Mouse (Mus musculus) midbrain, embryonic 16.5 days (tissue): ENCODE data around the gene Mcl1. TPM values are rescaled to one million over a fixed set of nuclear protein-coding genes. Genes with fewer than 3 reads are reported as not detected.
"Not testable (repeated sequence)": the region's sequence is repeated elsewhere in the genome, so short reads cannot be mapped to it uniquely, and the experiment has no call there.

Experiments used
- ATAC-seq: fragments of 200-750 bp; cut with Nextera tagmentation; 2 replicates; pipeline ENCODE4 v1.8.0; 2017; ENCODE audit warnings: moderate TSS enrichment
- H3K27ac ChIP-seq: fragments of 300-500 bp; sonication (generic); 2 replicates; pipeline ENCODE4 v1.5.1; 2014; ENCODE audit warnings: mild to moderate bottlenecking, low read length, mixed read lengths
- H3K27me3 ChIP-seq: fragments of 300-500 bp; sonication (generic); 2 replicates; pipeline ENCODE4 v1.6.1; 2014; ENCODE audit warnings: low read depth, low read length, mixed read lengths; ENCODE audit not compliant: control insufficient read depth, insufficient read depth
- H3K36me3 ChIP-seq: fragments of 300-500 bp; sonication (generic); 2 replicates; pipeline ENCODE4 v1.6.1; 2014; ENCODE audit warnings: mild to moderate bottlenecking, low read length, moderate library complexity, mixed read lengths; ENCODE audit not compliant: control insufficient read depth, insufficient read depth
- H3K4me1 ChIP-seq: fragments of 300-500 bp; sonication (generic); 2 replicates; pipeline ENCODE4 v1.6.1; 2014; ENCODE audit warnings: mild to moderate bottlenecking, low read length, mixed read lengths; ENCODE audit not compliant: control insufficient read depth, insufficient read depth
- H3K4me2 ChIP-seq: fragments of 300-500 bp; sonication (generic); 2 replicates; pipeline ENCODE4 v1.6.1; 2014; ENCODE audit warnings: mild to moderate bottlenecking, low read length, mixed read lengths
- H3K4me3 ChIP-seq: fragments of 300-500 bp; sonication (generic); 2 replicates; pipeline ENCODE4 v1.5.1; 2014; ENCODE audit warnings: low read depth, mild to moderate bottlenecking, low read length, moderate library complexity, mixed read lengths
- H3K9ac ChIP-seq: fragments of 300-500 bp; sonication (generic); 2 replicates; pipeline ENCODE4 v1.6.1; 2014; ENCODE audit warnings: low read depth, low read length, mixed read lengths
- H3K9me3 ChIP-seq: fragments of 300-500 bp; sonication (generic); replicated peaks from 2 replicates; pipeline ENCODE4 v1.6.1; 2014; ENCODE audit warnings: mild to moderate bottlenecking, low read length, mixed read lengths; ENCODE audit not compliant: control insufficient read depth, poor library complexity, severe bottlenecking
- WGBS: fragments of 180-500 bp; shearing (Covaris S2); extraction: QIAGEN DNeasy Blood & Tissue Kit; methylation state at CpG from one replicate; pipeline ENCODE4 v1.1.7; 2014; 5-methylcytosine and 5-hydroxymethylcytosine counted together
- polyA plus RNA-seq: library from polyadenylated mRNA; unstranded; fragments of >200 nt; fragmentation: Nextera tagmentation; extraction: Ambion mirVana; gene quantifications from 2 replicates; pipeline ENCODE4 v1.2.1, GENCODE M21; 2015

The Mcl1 gene
- 37.9 and 43.1 TPM in 2 replicates for polyA plus RNA-seq

GRCm38 (mm10) chr3:95658236-95658867 lies at the start of gene Mcl1:
TSS of gene Mcl1 (plus strand) at chr3:95658788.
- no peaks in the 10 kb centered on the region for H3K27me3 ChIP-seq
- H3K27ac ChIP-seq = peak within 1 kb of the TSS; percentile 99
- no peaks in the 10 kb centered on the region for H3K36me3 ChIP-seq
- H3K4me2 ChIP-seq = peak within 1 kb of the TSS; percentile 98
- peak within 1 kb of the TSS; percentile 97 for H3K4me3 ChIP-seq
- ATAC-seq = peak; percentile 98
- peak within 1 kb of the TSS; percentile 99 for H3K9ac ChIP-seq
- under 1% methylated on average over 43 of the region's 43 CpGs for WGBS
- H3K9me3 ChIP-seq = no peaks in the 10 kb centered on the region
- peaks cover 35% of the 10 kb centered on the region for H3K4me1 ChIP-seq

DNA sequence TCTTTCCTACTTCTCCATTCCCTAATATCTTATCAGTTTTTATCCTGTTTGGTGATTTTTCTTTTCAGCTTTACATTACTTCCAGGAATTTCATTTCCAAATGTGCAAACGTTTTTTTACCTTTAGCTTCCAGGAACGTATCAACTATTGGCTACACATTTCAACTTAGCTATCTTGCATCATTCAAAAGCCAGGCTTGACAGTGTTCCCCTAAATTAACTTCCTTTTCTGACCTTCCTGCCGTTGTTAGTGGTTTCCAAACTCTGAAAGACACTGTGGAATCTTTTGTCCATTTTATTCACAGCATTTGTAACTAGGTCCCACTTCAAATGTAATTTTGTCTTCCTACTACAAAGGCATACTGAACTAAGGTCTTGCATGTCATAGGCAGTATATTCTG lies 49.4 kb upstream of the Mcl1 start:
- Histone ChIP-seq H3K4me2 (no peak overlapping the region), H3K4me3 (no peak overlapping the region), H3K9ac (no peak overlapping the region), H3K9me3 (no peaks in the 10 kb centered on the region), H3K36me3 (peaks cover 17% of the 10 kb centered on the region; the same call in 1 of the 2 replicates), H3K4me1 (no peaks in the 10 kb centered on the region), H3K27ac (no peak overlapping the region), H3K27me3 (no peaks in the 10 kb centered on the region)
- WGBS = 75% methylated on average over 3 of the region's 3 CpGs
- no peak for ATAC-seq

GRCm38 (mm10) chr3:95613996-95614395 lies 44.6 kb upstream of the Mcl1 start:
- H3K4me3 ChIP-seq = no peak overlapping the region
- no peak for ATAC-seq
- H3K4me1 ChIP-seq = no peaks in the 10 kb centered on the region
- peaks cover 27% of the 10 kb centered on the region for H3K36me3 ChIP-seq
- H3K9ac ChIP-seq = no peak overlapping the region
- H3K27me3 ChIP-seq = no peaks in the 10 kb centered on the region
- no peaks in the 10 kb centered on the region for H3K9me3 ChIP-seq
- WGBS = 89% methylated on average over 1 of the region's 1 CpGs
- H3K27ac ChIP-seq = no peak overlapping the region
- no peak overlapping the region for H3K4me2 ChIP-seq

DNA sequence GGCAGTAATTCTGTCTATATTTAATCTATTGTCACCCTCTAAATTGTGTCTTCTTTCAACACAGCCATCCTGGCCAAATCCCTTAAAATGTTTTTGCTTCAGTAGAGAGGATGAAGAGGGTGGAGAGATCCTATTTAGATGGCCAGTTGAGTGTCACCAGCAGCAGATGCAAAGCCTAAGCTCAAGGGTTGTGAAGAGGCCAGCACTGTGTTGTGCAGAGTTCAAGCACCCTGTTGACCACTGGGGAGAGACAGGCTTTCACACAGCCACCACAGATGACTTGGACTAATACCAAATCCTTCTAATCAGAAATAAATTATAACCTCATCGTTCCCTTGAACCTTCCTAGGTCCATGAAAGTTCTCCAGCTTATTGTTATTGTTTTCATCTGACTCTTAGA lies 40.1 kb upstream of the Mcl1 start:
- no peaks in the 10 kb centered on the region for H3K27me3 ChIP-seq
- H3K9me3 ChIP-seq = no peaks in the 10 kb centered on the region
- H3K27ac ChIP-seq = no peak overlapping the region
- H3K4me1 ChIP-seq = no peaks in the 10 kb centered on the region
- no peak overlapping the region for H3K9ac ChIP-seq
- WGBS = 94% methylated on average over 1 of the region's 1 CpGs
- no peak overlapping the region for H3K4me2 ChIP-seq
- ATAC-seq = no peak
- H3K4me3 ChIP-seq = no peak overlapping the region
- H3K36me3 ChIP-seq = peaks cover 17% of the 10 kb centered on the region

GRCm38 (mm10) chr3:95621241-95621640 lies 37.3 kb upstream of the Mcl1 start:
- 92% methylated on average over 1 of the region's 1 CpGs for WGBS
- Histone ChIP-seq H3K27me3 (no peaks in the 10 kb centered on the region), H3K27ac (no peak overlapping the region), H3K9me3 (no peaks in the 10 kb centered on the region), H3K9ac (no peak overlapping the region), H3K4me3 (no peak overlapping the region), H3K36me3 (peaks cover 15% of the 10 kb centered on the region), H3K4me1 (peaks cover 9% of the 10 kb centered on the region), H3K4me2 (no peak overlapping the region)
- no peak for ATAC-seq

DNA sequence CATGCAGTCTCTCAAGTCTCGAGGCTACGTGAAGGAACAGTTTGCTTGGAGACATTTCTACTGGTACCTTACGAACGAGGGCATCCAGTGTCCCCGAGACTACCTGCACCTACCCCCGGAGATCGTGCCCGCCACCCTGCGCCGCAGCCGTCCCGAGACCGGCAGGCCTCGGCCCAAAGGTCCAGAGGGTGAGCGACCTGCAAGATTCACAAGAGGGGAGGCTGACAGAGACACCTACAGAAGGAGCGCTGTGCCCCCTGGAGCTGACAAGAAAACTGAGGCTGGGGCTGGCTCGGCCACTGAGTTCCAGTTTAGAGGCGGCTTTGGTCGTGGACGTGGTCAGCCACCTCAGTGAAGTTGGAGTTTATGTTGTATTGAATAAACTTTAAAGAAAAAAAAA lies 36.2 kb upstream of the Mcl1 start:
- not testable (repeated sequence) for H3K27me3 ChIP-seq, ATAC-seq, H3K4me3 ChIP-seq, H3K9ac ChIP-seq, H3K27ac ChIP-seq, H3K9me3 ChIP-seq, H3K4me2 ChIP-seq
- 90% methylated on average over 20 of the region's 20 CpGs for WGBS
- H3K36me3 ChIP-seq = peaks cover 19% of the 10 kb centered on the region
- peaks cover 20% of the 10 kb centered on the region for H3K4me1 ChIP-seq

- no peak overlapping the region for H3K4me3 ChIP-seq
- 40% methylated on average over 2 of the region's 2 CpGs for WGBS
- ATAC-seq = no peak
- peaks cover 20% of the 10 kb centered on the region for H3K4me1 ChIP-seq
- no peak overlapping the region for H3K27ac ChIP-seq
- no peaks in the 10 kb centered on the region for H3K27me3 ChIP-seq
- H3K9ac ChIP-seq = no peak overlapping the region
- H3K9me3 ChIP-seq = no peaks in the 10 kb centered on the region
- peaks cover 18% of the 10 kb centered on the region for H3K36me3 ChIP-seq
- H3K4me2 ChIP-seq = no peak overlapping the region
These were observed 35.0 kb upstream of the Mcl1 start for GRCm38 (mm10) chr3:95623551-95623950.

DNA sequence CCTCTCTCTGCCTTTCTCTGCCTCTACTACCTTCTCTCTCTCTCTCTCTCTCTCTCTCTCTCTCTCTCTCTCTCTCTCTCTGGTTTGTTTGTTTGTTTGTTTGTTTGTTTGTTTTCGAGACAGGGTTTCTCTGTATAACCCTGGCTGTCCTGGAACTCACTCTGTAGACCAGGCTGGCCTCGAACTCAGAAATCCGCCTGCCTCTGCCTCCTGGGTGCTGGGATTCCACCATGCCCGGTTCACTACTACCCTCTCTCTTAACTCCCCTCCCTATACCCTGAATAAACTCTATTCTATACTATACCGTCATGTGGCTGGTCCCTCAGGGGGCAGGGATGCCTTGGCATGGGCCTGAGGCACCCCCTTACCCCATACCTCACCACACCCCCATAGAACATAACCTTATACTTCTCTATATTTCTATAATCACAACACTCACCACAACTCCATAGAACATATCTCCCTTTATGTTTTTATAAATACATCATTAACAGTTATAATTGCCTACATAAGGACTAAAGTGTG lies 34.5 kb upstream of the Mcl1 start:
- Histone ChIP-seq H3K36me3 (peaks cover 21% of the 10 kb centered on the region), H3K4me1 (peaks cover 20% of the 10 kb centered on the region), H3K27ac (peak overlapping the region; percentile 89), H3K9ac (peak overlapping the region; percentile 67; the same call in 1 of the 2 replicates), H3K4me3 (peak overlapping the region; percentile 57; the same call in 1 of the 2 replicates), H3K4me2 (peak overlapping the region; percentile 58)
- ATAC-seq, H3K27me3 ChIP-seq, H3K9me3 ChIP-seq: not testable (repeated sequence)
- 64% methylated on average over 5 of the region's 5 CpGs for WGBS

GRCm38 (mm10) chr3:95624628-95625503 lies 33.7 kb upstream of the Mcl1 start, which contains the start of gene Ensa:
TSS of gene Ensa (plus strand) at chr3:95624993.
- Histone ChIP-seq H3K4me2 (peak within 1 kb of the TSS; percentile 80), H3K9ac (peak within 1 kb of the TSS; percentile 67), H3K27ac (peak within 1 kb of the TSS; percentile 89), H3K4me3 (peak within 1 kb of the TSS; percentile 57), H3K27me3 (no peaks in the 10 kb centered on the region), H3K4me1 (peaks cover 20% of the 10 kb centered on the region), H3K36me3 (peaks cover 26% of the 10 kb centered on the region), H3K9me3 (no peaks in the 10 kb centered on the region)
- ATAC-seq = peak; percentile 99
- under 1% methylated on average over 44 of the region's 44 CpGs for WGBS
